Mouse (Mus musculus): ENCODE data around the gene Mta3.

Mta3 gene

GRCm38 (mm10) chr17:83759547-83759946, 53.6 kb downstream of the Mta3 start:
- no peak for DNase-seq (ENCODE audit: extremely low spot score)

GRCm38 (mm10) chr17:83764538-83764937, 58.6 kb downstream of the Mta3 start:
- no peak for DNase-seq (ENCODE audit: extremely low spot score)

DNA sequence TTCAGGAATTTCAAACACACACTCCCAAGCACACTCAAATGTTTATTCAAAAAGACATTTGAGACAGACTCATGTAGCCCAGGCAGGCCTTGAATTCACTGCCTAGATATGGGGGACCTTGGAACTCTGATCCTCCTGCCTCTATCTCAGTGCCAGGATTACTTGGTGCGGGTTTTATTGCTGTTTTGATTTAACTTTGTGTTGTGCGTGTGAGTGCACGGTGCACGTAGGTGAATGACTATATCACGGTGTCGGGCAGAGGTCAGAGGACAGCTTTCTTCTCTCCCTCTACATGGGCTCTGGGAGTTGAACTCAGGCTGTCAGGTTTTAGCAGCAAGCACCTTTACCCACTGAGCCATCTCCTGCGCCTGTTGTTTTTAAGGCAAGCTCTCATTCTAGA, 61.1 kb downstream of the Mta3 start:
- DNase-seq (ENCODE audit: extremely low spot score), result no peak

GRCm38 (mm10) chr17:83768309-83768708, 62.3 kb downstream of the Mta3 start:
- DNase-seq (ENCODE audit: extremely low spot score), result no peak

DNA sequence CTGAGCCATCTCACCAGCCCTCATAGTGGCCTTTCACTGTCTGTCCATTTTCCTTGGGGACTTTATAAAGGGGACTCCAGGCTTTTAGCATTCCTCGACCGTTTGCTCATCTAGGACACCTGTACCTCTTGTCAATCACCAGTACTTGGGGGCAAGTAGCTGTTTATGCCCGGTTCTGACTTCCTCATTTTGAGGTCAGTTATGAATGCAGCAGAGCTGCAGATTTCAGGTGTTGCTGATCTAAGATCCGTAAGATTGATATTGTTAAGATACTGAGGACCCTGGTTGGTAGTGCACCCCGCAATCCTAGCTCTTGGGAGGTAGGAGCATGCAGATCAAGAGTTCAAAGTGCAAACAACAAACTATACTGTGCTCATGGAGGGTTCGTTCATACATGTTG, 64.4 kb downstream of the Mta3 start:
- DNase-seq (ENCODE audit: extremely low spot score), result no peak

- DNase-seq (ENCODE audit: extremely low spot score), result no peak
Observed at GRCm38 (mm10) chr17:83770931-83771330, 65.0 kb downstream of the Mta3 start.

DNA sequence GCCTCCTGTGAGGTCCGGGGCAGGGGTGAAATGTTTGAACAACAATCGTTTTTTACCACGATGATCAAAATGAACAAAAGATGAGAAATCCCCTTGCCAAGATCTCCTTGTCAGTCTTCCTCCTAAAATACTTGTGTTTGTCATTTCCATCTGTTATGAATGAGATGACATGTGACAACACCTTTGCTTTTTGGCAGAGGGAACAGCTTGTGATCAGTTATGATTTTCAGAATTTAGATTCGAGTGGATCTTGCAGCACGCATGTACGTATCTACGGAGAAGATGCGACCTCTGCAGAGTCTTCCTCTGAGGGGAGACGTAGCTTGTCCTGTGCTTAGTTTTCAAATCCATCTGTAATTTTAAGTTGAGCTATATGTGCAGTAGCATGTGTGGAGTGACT, 66.1 kb downstream of the Mta3 start:
- no peak for DNase-seq (ENCODE audit: extremely low spot score)

- peak; percentile 26 for DNase-seq (ENCODE audit: extremely low spot score)
Observed at GRCm38 (mm10) chr17:83772711-83773110, 66.7 kb downstream of the Mta3 start.

- no peak for DNase-seq (ENCODE audit: extremely low spot score)
Observed at GRCm38 (mm10) chr17:83776965-83777364, 71.0 kb downstream of the Mta3 start.

DNA sequence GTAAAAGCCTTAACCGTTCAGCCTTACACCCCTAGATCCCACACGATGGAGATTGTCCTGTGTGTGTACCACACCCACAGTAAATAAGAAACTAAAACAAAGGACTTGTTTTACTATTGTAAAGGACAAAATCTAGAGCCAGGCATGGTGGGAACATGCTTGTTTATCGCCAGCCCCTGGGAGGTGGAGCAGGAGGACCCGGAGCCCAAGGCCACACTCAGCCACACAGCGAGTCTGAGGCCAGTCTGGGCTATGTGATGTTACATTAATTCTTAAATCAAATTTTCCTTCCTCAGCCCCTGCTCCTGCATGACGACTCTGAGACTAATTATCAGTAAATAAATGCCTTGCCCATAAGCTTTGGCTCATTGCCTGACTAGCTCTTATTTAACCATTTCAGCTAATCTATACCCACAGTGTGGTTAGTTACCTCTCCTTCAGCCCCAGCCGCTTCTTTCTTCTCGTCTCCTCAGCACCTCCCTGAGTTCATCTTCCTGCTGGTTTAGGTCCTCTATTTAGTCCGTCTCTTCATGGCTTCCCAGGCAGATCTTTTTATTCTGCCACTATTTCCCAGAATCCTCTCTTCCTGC, 71.6 kb downstream of the Mta3 start:
- DNase-seq (ENCODE audit: extremely low spot score), result no peak

DNA sequence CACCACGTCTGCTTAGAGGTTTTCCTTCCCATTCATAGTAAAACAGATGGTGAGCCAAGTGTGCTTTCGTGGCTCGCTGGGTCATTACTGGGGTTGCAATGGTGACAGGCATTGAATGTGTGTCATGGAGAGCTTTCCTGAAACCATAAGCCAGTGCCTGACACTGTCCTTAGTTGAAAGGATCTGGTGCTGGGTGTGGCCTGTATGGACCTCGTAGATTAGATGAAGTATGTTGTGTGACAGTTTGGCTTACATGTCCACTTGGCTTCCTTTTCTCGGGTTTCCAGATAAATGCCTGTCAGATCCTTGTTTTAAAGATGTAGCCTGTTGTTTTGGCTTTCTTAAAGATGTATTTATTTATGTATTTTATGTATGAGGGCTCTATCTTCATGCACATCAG, 74.3 kb downstream of the Mta3 start:
- DNase-seq (ENCODE audit: extremely low spot score), result no peak

- no peak for DNase-seq (ENCODE audit: extremely low spot score)
Observed at GRCm38 (mm10) chr17:83782740-83783139, 76.8 kb downstream of the Mta3 start.

GRCm38 (mm10) chr17:83786418-83786817, 80.5 kb downstream of the Mta3 start:
- DNase-seq (ENCODE audit: extremely low spot score), result no peak

- DNase-seq (ENCODE audit: extremely low spot score), result no peak
Observed at GRCm38 (mm10) chr17:83790158-83790557, 84.2 kb downstream of the Mta3 start.

GRCm38 (mm10) chr17:83792388-83792787, 86.4 kb downstream of the Mta3 start:
- DNase-seq (ENCODE audit: extremely low spot score), result no peak

DNA sequence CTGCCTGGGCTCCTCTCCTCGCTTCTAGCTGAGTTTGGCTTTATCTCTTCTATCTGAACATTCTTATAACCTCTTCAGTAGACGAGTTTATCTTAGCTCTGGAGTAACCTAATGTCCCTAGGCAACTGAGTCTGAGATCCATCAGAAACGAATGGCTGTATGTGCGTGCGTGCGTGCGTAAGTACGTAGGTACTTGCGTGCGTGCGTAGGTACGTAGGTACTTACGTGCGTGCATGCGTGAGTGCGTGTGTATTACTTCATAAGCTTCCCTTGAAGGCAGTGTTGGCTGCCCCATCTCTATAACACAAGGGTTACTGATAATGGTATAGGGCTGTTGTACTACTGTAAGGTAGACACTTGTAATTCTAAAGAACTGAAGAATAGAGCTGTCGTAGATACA, 89.2 kb downstream of the Mta3 start:
- DNase-seq (ENCODE audit: extremely low spot score), result no peak

DNA sequence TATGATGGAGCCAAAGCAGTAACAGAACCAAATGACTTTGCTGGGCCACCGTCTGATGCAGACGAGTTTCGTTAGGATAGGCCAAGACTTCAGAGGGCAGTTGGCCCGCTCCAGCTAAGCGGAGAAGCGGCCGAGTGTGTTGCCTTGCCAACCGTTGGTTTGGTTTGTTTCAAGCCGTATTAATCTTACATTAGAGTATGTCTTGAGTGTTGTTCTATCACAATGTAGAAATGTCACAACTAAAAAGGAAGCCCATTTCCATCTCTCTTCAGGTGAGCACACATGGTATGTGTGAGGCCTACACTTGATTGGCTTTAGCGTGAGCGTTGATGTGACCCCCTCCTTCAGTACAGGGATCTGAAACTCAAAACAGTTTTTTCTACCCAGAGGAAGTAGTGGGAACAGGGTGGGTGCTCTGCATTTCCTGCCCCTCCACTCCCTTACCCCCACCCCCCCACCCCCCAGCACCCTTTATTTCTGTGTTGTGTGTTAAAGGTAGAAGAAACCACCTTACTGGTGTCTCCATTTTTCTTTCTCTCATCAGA, 93.6 kb downstream of the Mta3 start:
- DNase-seq (ENCODE audit: extremely low spot score), result no peak

DNA sequence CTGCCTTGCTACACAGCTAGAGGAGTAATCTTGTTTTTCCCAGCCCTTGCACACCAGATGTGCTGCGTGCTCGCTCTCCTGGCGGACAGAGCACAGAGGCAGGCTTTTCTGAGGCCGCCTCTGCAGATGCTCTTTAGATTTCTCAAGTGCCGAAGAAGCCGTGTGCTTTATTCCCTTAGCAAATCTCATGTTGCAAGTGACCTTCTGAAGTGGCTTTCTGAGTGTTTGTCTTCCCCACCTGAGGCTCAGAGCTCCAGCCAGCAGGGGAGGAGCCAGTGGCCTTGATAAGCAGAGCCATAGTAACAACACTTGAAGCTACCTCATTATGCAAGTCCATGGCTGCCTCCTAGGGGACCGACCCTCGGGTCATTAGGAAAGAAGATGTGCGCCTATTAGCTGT, 98.0 kb downstream of the Mta3 start:
- DNase-seq (ENCODE audit: extremely low spot score), result no peak

DNA sequence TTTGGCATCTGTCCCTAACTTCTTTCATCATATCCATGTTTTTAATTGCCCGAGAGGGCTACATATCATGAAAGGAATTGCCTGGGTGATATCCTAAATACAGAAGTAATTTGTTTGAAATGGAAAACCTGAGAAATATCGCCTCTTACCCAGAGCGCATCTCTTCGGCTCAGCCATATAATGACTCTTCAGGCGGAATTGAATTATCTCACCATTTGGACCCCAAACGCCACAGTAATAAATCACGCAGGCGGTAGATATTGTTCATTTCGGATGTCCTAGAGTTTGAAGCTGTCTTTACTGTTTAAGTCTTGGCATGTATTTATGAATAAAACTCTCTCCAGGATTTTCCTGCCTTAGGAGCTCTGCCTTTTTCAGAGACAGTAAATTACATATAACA, 99.1 kb downstream of the Mta3 start:
- no peak for DNase-seq (ENCODE audit: extremely low spot score)

GRCm38 (mm10) chr17:83807345-83807744, 101.4 kb downstream of the Mta3 start:
- DNase-seq (ENCODE audit: extremely low spot score), result no peak

GRCm38 (mm10) chr17:83807778-83808398, 101.9 kb downstream of the Mta3 start:
- peak; percentile 59 for DNase-seq (ENCODE audit: extremely low spot score)

DNA sequence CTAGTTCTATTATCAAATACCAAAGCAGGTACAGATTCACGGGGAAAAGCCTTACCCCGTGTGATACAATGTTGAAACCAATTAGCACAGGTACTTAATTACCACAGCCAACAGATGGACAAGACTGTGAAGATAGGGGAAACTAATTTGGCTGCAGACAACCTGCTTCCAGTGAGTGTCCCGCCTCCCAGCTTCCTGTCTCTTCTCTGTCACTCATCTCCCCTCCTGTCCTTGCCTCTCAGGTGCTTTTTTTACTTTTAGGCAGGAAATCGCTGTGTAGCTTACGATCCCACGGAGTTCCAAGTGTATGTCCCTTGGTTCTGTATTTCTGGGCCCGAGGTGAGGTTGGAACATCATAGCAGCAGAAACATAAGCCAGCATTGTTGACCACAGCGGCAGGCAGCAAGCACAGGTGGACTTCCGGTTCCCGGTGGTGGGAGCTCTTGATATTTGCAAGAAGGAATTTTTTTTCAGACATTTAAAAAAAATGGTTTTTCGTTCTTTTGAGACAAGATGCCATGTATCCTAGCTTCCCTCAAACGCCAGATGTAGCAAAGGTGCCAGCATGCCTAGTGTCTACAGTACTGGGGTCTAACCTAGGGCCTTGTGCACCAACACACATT, 102.6 kb downstream of the Mta3 start:
- no peak for DNase-seq (ENCODE audit: extremely low spot score)

GRCm38 (mm10) chr17:83809197-83809829, 103.3 kb downstream of the Mta3 start:
- no peak for DNase-seq (ENCODE audit: extremely low spot score)
